Mouse (Mus musculus) kidney, adult 2 months (tissue): ENCODE measurements at regions not wholly inside any gene's neighbourhood (a gene's known extent, or its start where the extent isn't known, plus 50 kb on each side); places are given as distances from the start of the nearest gene placed in this dataset.

ENCODE experiments used
- DNase-seq: peaks from one replicate; pipeline ENCODE4 v3.0.0; 2021
- H3K27ac ChIP-seq: fragments of 200-500 bp; 2 replicates; pipeline ENCODE4 v1.5.1; 2012; ENCODE audit warnings: low read depth, low read length, control low read depth, inconsistent platforms; ENCODE audit not compliant: insufficient read depth
- H3K27me3 ChIP-seq: fragments of 200-500 bp; replicated peaks from 2 replicates; pipeline ENCODE4 v1.6.1; 2012; ENCODE audit warnings: mild to moderate bottlenecking, moderate library complexity, low read length, inconsistent platforms; ENCODE audit not compliant: control insufficient read depth, insufficient read depth
- H3K36me3 ChIP-seq: fragments of 200-500 bp; 2 replicates; pipeline ENCODE4 v1.6.1; 2012; ENCODE audit warnings: mild to moderate bottlenecking, moderate library complexity, low read length, inconsistent platforms; ENCODE audit not compliant: control insufficient read depth, insufficient read depth
- H3K4me1 ChIP-seq: fragments of 200-500 bp; 2 replicates; pipeline ENCODE4 v1.6.1; 2011; ENCODE audit warnings: low read length; ENCODE audit not compliant: control insufficient read depth, insufficient read depth
- H3K4me3 ChIP-seq: fragments of 200-500 bp; 2 replicates; pipeline ENCODE4 v1.5.1; 2011; ENCODE audit warnings: mild to moderate bottlenecking, low read depth, low read length, control low read depth; ENCODE audit not compliant: insufficient read depth
- CTCF ChIP-seq: fragments of 200-500 bp; conservative IDR thresholded peaks from 2 replicates; pipeline ENCODE4 v1.5.1; 2011; ENCODE audit warnings: low read depth, mild to moderate bottlenecking, control low read depth, low read length, moderate library complexity, mixed read lengths; ENCODE audit not compliant: insufficient read depth, insufficient read length
- POLR2A ChIP-seq: fragments of 200-500 bp; IDR thresholded peaks from one replicate; pipeline ENCODE4 v1.6.1; 2011; ENCODE audit warnings: low read depth, low read length, control low read depth
- WGBS: fragments of 180-500 bp; shearing (Covaris S2); methylation state at CpG from one replicate; pipeline ENCODE4 v1.1.7; 2018; 5-methylcytosine and 5-hydroxymethylcytosine counted together

DNA sequence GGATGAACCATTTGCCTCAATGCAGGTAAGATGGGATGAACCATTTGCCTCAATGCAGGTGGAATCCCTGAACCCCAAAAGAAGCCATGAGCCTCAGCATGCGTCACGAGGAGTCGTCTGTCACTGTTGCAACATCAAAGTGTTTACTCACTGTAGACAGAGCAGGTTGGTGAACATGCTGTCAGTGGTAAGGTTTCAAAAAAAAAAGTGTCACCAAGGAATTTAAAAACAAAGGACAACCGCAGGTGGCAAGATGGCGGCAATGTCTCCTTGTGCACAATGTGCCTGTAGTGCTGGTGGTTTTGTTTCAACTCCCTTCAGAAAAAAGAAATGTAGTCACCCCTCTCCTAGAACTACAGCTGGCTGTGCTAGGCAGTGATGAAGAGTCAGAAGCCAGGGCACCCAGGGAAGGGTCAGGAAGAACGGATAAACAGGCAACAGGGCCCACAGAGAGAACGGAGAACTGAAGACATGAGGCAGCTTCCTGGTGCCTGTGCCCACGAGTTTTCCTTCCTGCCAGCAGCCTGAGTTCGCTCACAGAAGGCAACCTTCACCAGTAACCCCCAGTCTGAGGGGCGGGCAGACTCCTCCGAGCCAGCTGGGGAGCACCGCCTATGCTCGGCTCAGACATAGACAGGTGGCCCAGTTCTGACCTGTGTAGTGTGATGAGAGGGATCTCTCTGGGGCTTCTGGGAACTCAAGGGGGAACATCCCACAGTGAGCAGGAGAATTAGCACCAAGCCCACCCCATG lies 223.9 kb downstream of the Bcl11b start:
- no peak overlapping the region for H3K27ac ChIP-seq
- no peaks in the 10 kb centered on the region for H3K36me3 ChIP-seq
- TF ChIP-seq CTCF (no peak), POLR2A (no peak)
- no peak for DNase-seq
- H3K27me3 ChIP-seq = no peaks in the 10 kb centered on the region
- no peak overlapping the region for H3K4me3 ChIP-seq
- H3K4me1 ChIP-seq = no peaks in the 10 kb centered on the region
- WGBS = 80% methylated on average over 13 of the region's 13 CpGs

DNA sequence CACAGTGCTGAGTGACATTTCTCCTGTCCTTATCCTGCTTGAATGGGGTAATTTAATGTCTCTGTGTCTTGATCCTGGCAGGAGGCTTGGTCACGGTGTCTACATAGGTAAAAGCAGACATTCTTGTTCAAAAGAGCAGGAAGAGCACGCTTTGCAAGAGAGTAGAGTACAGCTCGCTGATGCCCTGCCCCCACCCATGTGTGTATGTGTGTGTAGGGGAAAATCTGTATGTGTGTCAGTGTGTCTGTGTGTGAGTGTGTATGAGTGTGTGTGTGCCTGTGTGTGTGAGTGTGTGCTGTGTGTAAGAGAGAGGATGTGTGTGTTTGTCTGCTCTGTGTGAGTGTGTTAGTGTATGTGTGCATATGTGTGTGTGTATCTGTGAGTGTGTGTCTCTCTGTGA lies 221.3 kb downstream of the Bcl11b start:
- no peak overlapping the region for H3K27ac ChIP-seq
- no peaks in the 10 kb centered on the region for H3K4me1 ChIP-seq
- 74% methylated on average over 3 of the region's 3 CpGs for WGBS
- TF ChIP-seq CTCF (no peak), POLR2A (no peak)
- H3K27me3 ChIP-seq = no peaks in the 10 kb centered on the region
- no peak for DNase-seq
- H3K36me3 ChIP-seq = no peaks in the 10 kb centered on the region
- no peak overlapping the region for H3K4me3 ChIP-seq

DNA sequence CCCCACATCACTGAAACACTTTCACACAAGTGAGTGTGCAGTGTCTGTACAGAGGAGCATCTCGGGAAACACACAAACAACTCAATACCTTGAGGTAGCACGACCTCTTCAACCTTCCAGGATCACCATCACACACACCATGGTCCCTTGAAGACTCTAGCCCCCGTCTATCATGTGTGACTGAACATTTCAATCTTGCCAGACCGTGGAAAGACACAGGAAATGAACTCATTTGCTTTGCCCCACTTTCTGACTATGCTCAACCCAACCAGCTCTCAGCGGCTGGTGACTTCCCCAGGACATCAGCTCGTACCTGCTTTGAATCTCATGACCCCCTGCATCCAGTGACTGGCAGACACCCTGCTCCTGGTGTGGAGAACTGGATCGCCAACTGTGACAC lies 219.6 kb downstream of the Bcl11b start:
- TF ChIP-seq POLR2A (no peak), CTCF (no peak)
- H3K36me3 ChIP-seq = no peaks in the 10 kb centered on the region
- no peaks in the 10 kb centered on the region for H3K27me3 ChIP-seq
- 71% methylated on average over 7 of the region's 7 CpGs for WGBS
- no peaks in the 10 kb centered on the region for H3K4me1 ChIP-seq
- no peak for DNase-seq
- H3K27ac ChIP-seq = no peak overlapping the region
- no peak overlapping the region for H3K4me3 ChIP-seq

DNA sequence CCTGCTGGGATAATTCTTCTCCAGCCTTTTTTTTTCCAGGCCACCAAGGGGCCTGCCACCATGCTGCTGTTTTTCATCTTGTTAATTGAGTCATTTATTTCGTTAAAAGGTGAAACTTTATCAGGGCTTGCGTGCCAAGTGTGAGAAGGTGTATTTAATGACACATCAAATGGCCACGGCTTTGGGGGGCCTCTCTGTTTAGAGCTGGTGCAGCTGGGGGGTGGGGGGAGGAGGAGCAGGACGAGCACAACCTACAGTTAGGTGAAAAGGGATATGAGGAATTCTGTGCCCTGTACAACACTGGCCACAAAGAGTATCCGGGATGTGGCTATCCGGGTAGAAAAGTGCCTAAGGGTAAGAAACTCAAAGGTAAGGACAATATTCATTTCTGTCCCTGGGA lies 213.6 kb downstream of the Bcl11b start:
- TF ChIP-seq CTCF = no peak
- no peak for TF ChIP-seq POLR2A
- H3K27me3 ChIP-seq = no peaks in the 10 kb centered on the region
- no peak overlapping the region for H3K4me3 ChIP-seq
- no peaks in the 10 kb centered on the region for H3K4me1 ChIP-seq
- no peaks in the 10 kb centered on the region for H3K36me3 ChIP-seq
- WGBS = 52% methylated on average over 6 of the region's 6 CpGs
- DNase-seq = no peak
- no peak overlapping the region for H3K27ac ChIP-seq

DNA sequence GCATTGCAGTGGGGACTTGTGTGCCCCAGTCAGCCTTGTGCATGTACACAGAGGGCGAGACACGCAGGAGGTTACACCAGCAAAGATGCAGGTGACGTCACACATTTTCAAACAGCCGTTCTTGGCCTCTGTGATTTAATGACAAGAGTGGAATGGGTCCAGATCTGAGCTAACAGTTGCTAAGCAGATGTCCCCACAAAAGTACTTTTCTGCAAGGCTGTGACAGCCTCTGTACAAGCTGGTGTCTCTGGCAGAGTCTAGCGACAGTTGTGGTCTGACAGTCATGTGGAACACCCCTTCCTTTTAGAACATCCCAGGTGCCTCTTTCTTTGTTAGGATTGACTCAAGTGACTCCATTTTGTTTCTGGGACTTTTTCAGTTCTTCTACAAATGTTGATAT lies 203.1 kb downstream of the Bcl11b start:
- no peaks in the 10 kb centered on the region for H3K36me3 ChIP-seq
- H3K4me1 ChIP-seq = no peaks in the 10 kb centered on the region
- no peak overlapping the region for H3K4me3 ChIP-seq
- H3K27me3 ChIP-seq = no peaks in the 10 kb centered on the region
- H3K27ac ChIP-seq = no peak overlapping the region
- 90% methylated on average over 5 of the region's 5 CpGs for WGBS
- DNase-seq = no peak
- no peak for TF ChIP-seq POLR2A
- TF ChIP-seq CTCF = no peak

DNA sequence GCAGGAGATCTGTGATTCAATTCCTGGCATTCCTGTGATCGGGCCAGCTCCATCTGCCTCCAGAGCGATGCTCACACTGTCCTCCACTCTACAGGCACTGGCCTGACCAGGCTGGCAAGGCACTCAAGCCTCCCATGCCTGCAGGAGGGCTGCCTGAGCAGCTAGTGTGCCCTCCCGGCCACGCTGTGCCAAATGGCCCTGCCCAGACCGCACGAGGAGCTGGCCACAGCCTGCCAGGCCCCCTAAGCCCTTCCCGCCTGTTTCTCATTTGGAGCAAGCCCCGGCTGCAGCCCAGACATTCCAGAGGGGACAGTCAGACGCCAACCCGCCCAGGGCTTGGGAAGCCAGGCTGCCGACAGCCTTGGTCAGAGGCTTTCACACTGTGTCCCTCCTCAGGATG lies 195.8 kb downstream of the Bcl11b start:
- no peaks in the 10 kb centered on the region for H3K4me1 ChIP-seq
- 10% methylated on average over 11 of the region's 11 CpGs for WGBS
- H3K27ac ChIP-seq = no peak overlapping the region
- H3K4me3 ChIP-seq = no peak overlapping the region
- H3K27me3 ChIP-seq = no peaks in the 10 kb centered on the region
- H3K36me3 ChIP-seq = no peaks in the 10 kb centered on the region
- DNase-seq = no peak
- no peak for TF ChIP-seq CTCF
- no peak for TF ChIP-seq POLR2A

DNA sequence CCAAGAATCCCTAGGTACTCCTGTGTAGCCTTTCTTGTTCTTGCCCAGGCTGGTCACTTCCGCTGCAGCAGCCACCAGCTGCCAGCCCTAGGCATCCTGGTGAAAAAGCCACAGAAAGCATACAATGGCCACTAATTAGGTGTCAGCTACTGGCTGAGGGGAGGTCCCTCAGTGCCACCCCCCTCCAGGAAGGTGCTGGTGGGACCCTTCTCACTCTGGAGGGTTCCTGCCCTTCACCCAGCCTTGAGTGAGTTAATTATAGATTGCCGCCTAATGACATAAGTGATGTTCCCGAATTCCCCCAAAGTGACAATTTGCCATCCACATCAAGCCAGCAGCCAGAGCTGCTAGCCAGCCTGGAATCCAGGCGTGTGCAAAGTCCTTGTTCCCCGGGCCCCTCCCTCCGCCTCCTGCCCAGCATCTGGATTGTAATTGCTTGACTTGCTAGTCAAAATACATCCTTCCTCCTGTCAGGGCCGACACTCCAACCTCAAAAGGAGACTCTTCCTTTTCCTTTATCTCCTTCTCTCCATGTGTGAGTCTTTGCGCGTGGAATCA lies 195.2 kb downstream of the Bcl11b start:
- TF ChIP-seq CTCF = no peak
- no peak for TF ChIP-seq POLR2A
- DNase-seq = no peak
- 54% methylated on average over 9 of the region's 9 CpGs for WGBS
- H3K27ac ChIP-seq = no peak overlapping the region
- H3K4me1 ChIP-seq = no peaks in the 10 kb centered on the region
- no peaks in the 10 kb centered on the region for H3K36me3 ChIP-seq
- no peak overlapping the region for H3K4me3 ChIP-seq
- no peaks in the 10 kb centered on the region for H3K27me3 ChIP-seq

DNA sequence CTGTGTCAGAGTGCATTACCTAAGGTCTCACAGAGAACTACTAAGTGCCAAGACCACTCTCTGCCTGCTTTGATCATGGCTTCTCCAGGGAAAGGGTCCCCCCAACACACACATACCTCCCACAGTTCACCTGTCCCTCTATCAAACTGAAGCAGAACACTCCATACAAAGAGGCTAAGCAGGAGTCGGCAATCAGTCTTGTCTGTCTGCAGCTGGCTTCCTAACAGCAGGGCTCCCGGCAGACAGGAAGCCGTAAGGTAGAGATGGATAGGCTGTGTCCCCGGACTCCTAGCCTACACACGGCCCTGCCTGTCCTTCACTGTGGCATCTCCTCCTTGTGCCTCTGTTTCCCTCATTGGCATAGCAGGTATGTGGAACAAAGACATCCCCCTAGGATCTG lies 192.2 kb downstream of the Bcl11b start:
- 44% methylated on average over 5 of the region's 5 CpGs for WGBS
- H3K36me3 ChIP-seq = no peaks in the 10 kb centered on the region
- H3K27me3 ChIP-seq = no peaks in the 10 kb centered on the region
- H3K4me3 ChIP-seq = no peak overlapping the region
- DNase-seq = no peak
- no peak for TF ChIP-seq POLR2A
- TF ChIP-seq CTCF = no peak
- no peak overlapping the region for H3K27ac ChIP-seq
- H3K4me1 ChIP-seq = no peaks in the 10 kb centered on the region
